Mouse (Mus musculus): ENCODE data around the gene Rapgef5.

DNA sequence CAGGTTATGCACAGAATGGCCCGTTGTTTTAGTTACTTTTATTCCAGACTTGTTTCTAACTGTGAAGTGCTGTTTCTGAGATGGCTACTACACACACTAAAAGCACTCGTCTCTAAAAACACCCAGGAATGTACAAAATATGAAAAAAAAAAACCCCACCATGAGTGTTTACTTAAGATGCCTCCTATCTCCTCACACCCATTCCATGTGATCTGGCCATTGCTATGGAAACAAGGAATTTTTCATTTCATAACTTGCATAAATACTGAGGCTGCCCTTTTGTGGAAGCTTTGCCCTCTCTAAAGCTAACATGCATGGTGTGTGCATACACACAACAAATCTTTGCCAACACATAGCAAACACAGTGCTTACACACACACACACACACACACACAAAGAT, 156.9 kb downstream of the Rapgef5 start:
- no peak for TF ChIP-seq CTCF (IDR thresholded peaks at IDR 0.05; ENCODE audit: control insufficient read depth, insufficient read depth, insufficient read length)
- TF ChIP-seq MAX (IDR thresholded peaks at IDR 0.05) = no peak
